Mouse (Mus musculus) liver, postnatal 0 days (tissue): ENCODE results near the gene Gigyf2. TPM values are rescaled to one million over a fixed set of nuclear protein-coding genes. Genes with fewer than 3 reads are reported as not detected.

Source experiments
- ATAC-seq: fragments of 200-750 bp; cut with Nextera tagmentation; 2 replicates; pipeline ENCODE4 v1.8.0; 2017; ENCODE audit warnings: mild to moderate bottlenecking, moderate library complexity
- DNase-seq: peaks from one replicate; pipeline ENCODE4 v3.0.0-alpha.2; 2016
- H3K27ac ChIP-seq: fragments of 300-500 bp; sonication (generic); 2 replicates; pipeline ENCODE4 v1.5.1; 2014; ENCODE audit warnings: antibody characterized with exemption, moderate library complexity, mild to moderate bottlenecking, low read depth
- H3K27me3 ChIP-seq: fragments of 300-500 bp; sonication (generic); 2 replicates; pipeline ENCODE4 v1.6.1; 2014; ENCODE audit warnings: low read length, control low read depth, mixed read lengths; ENCODE audit not compliant: insufficient read depth
- H3K36me3 ChIP-seq: fragments of 300-500 bp; sonication (generic); replicated peaks from 2 replicates; pipeline ENCODE4 v1.6.1; 2014; ENCODE audit warnings: mild to moderate bottlenecking, control low read depth, low read length, moderate library complexity, mixed read lengths; ENCODE audit not compliant: insufficient read depth
- H3K4me1 ChIP-seq: fragments of 300-500 bp; sonication (generic); 2 replicates; pipeline ENCODE4 v1.6.1; 2014; ENCODE audit warnings: antibody characterized with exemption, mild to moderate bottlenecking, control low read depth; ENCODE audit not compliant: insufficient read depth
- H3K4me2 ChIP-seq: fragments of 300-500 bp; sonication (generic); 2 replicates; pipeline ENCODE4 v1.6.1; 2014; ENCODE audit warnings: low read depth, mild to moderate bottlenecking, low read length, moderate library complexity, mixed read lengths
- H3K4me3 ChIP-seq: fragments of 300-500 bp; sonication (generic); 2 replicates; pipeline ENCODE4 v1.5.1; 2014; ENCODE audit warnings: low read depth, low read length
- H3K9ac ChIP-seq: fragments of 300-500 bp; sonication (generic); replicated peaks from 2 replicates; pipeline ENCODE4 v1.6.1; 2014; ENCODE audit warnings: mild to moderate bottlenecking, moderate library complexity
- H3K9me3 ChIP-seq: fragments of 300-500 bp; sonication (generic); 2 replicates; pipeline ENCODE4 v1.6.1; 2016; ENCODE audit warnings: mild to moderate bottlenecking, control low read depth, low read length, mixed read lengths
- CTCF ChIP-seq: sonication (generic); IDR thresholded peaks from 2 replicates; pipeline ENCODE4 v1.5.1; 2016; ENCODE audit warnings: antibody characterized with exemption, low read depth
- EP300 ChIP-seq: IDR thresholded peaks from 2 replicates; pipeline ENCODE4 v1.6.1; 2016; ENCODE audit warnings: antibody characterized with exemption, low read depth, mild to moderate bottlenecking
- WGBS: fragments of 180-500 bp; shearing (Covaris S2); extraction: QIAGEN DNeasy Blood & Tissue Kit; methylation state at CpG from one replicate; pipeline ENCODE4 v1.1.7; 2014; ENCODE audit not compliant: insufficient replicate concordance; 5-methylcytosine and 5-hydroxymethylcytosine counted together
- polyA plus RNA-seq: library from polyadenylated mRNA; unstranded; fragments of >200 nt; fragmentation: Nextera tagmentation; extraction: Ambion mirVana; gene quantifications from 2 replicates; pipeline ENCODE4 v1.2.1, GENCODE M21; 2015

Gene Gigyf2
- polyA plus RNA-seq, 1 experiment from 2014 or later = 13.3 TPM

- no peak overlapping the region for H3K27ac ChIP-seq
- H3K4me3 ChIP-seq = no peak overlapping the region
- ATAC-seq = no peak
- no peak overlapping the region for H3K9ac ChIP-seq
- 63% methylated on average over 8 of the region's 8 CpGs for WGBS
- no peaks in the 10 kb centered on the region for H3K4me1 ChIP-seq
- no peak overlapping the region for H3K4me2 ChIP-seq
- TF ChIP-seq EP300 (no peak), CTCF (no peak)
- DNase-seq = no peak
- H3K36me3 ChIP-seq = no peaks in the 10 kb centered on the region
- H3K27me3 ChIP-seq = no peaks in the 10 kb centered on the region
- no peaks in the 10 kb centered on the region for H3K9me3 ChIP-seq
Observed at GRCm38 (mm10) chr1:87291416-87291815, 35.4 kb upstream of the Gigyf2 start.

DNA sequence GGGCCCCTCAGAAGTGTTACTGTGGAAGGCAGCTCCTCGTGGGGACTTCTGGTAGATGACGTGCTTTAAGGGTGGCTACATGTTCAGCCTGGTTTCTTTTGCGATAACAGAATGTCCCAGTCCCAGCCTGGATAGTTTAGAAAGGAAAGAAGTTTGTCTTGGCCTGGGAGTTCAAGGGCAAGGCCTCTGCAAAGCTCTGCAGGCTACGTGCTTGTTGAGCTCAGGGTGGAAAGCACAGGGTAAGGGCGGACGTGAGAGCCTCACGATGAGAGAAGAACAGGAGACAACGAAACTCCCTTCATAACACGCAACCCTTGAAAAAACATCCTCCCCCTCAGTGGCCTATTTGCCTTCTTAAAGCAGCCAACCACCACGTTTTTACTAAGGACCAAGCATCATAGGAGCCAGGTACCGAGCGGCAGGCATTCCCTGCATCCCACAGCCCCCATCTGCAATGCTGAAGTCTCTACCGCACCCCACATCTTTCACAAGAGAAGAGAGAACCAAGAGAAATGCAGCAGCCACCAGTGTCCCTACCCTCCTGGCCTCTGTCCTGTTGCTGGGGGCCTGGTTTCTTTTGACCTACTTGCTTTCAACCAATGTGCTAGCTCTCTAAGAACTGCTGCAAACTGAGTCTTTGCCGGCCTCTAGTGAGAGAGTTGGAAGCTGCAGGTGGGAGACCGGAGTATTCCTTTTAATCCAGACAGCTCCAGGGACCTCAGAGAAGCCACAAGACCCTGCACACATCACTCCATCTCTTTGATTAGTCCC is 34.2 kb upstream of the Gigyf2 start:
- WGBS = 61% methylated on average over 15 of the region's 15 CpGs
- H3K4me1 ChIP-seq = no peaks in the 10 kb centered on the region
- H3K27me3 ChIP-seq = no peaks in the 10 kb centered on the region
- no peak overlapping the region for H3K27ac ChIP-seq
- TF ChIP-seq EP300 (no peak), CTCF (peak; percentile 56)
- H3K4me3 ChIP-seq = no peak overlapping the region
- peak; percentile 62; the same call in 1 of the 2 replicates for ATAC-seq
- no peaks in the 10 kb centered on the region for H3K36me3 ChIP-seq
- H3K9ac ChIP-seq = no peak overlapping the region
- no peaks in the 10 kb centered on the region for H3K9me3 ChIP-seq
- peak; percentile 26 for DNase-seq
- H3K4me2 ChIP-seq = no peak overlapping the region

GRCm38 (mm10) chr1:87294063-87294710 is 32.6 kb upstream of the Gigyf2 start:
- Histone ChIP-seq H3K9me3 (no peaks in the 10 kb centered on the region), H3K36me3 (no peaks in the 10 kb centered on the region), H3K4me3 (no peak overlapping the region), H3K9ac (no peak overlapping the region), H3K27me3 (no peaks in the 10 kb centered on the region), H3K4me1 (no peaks in the 10 kb centered on the region), H3K4me2 (no peak overlapping the region), H3K27ac (peak overlapping the region; percentile 67)
- DNase-seq (no peak), ATAC-seq (peak; percentile 79)
- TF ChIP-seq CTCF (no peak), EP300 (no peak)
- WGBS = 59% methylated on average over 4 of the region's 4 CpGs

DNA sequence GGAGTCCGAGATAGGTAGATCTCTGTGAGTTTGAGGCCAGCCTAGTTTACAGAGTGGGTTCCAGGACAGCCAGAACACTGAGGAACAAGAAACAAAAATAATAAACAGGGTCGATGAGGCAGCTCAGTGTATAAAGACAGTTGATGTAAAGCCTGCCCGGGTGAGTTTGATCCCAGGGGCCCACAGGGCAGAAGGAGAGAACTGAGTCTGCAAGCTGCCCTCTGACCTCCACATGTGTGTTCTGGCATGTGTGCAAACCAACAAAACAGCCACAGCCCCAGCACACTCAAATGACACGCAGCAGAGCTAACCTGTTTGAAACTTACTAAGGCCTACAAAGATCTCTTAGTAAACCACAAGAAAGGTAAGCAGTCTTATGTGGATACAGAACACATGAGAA is 31.8 kb upstream of the Gigyf2 start:
- Histone ChIP-seq H3K36me3 (no peaks in the 10 kb centered on the region), H3K9ac (no peak overlapping the region), H3K4me3 (no peak overlapping the region), H3K27ac (peak overlapping the region; percentile 67), H3K9me3 (no peaks in the 10 kb centered on the region), H3K4me1 (no peaks in the 10 kb centered on the region), H3K27me3 (no peaks in the 10 kb centered on the region), H3K4me2 (no peak overlapping the region)
- TF ChIP-seq CTCF (no peak), EP300 (no peak)
- no peak for DNase-seq
- no peak for ATAC-seq
- WGBS = 58% methylated on average over 4 of the region's 4 CpGs

GRCm38 (mm10) chr1:87297346-87297925 is 29.4 kb upstream of the Gigyf2 start:
- no peak for ATAC-seq

More at GRCm38 (mm10) chr1:87297346-87297925, 29.4 kb upstream of the Gigyf2 start:
- no peak overlapping the region for H3K4me2 ChIP-seq
- no peaks in the 10 kb centered on the region for H3K36me3 ChIP-seq
- no peak overlapping the region for H3K9ac ChIP-seq
- H3K9me3 ChIP-seq = no peaks in the 10 kb centered on the region
- no peaks in the 10 kb centered on the region for H3K4me1 ChIP-seq
- H3K27ac ChIP-seq = no peak overlapping the region
- TF ChIP-seq EP300 (no peak), CTCF (no peak)
- H3K4me3 ChIP-seq = no peak overlapping the region
- no peaks in the 10 kb centered on the region for H3K27me3 ChIP-seq
- no peak for DNase-seq
- WGBS = 79% methylated on average over 10 of the region's 10 CpGs
